Mouse (Mus musculus) T-cell, adult 66 days (primary cell): Measurements from ENCODE around the gene Rec114. TPM values are rescaled to one million over a fixed set of nuclear protein-coding genes. Genes with fewer than 3 reads are reported as not detected.

Experiments used
- total RNA-seq, 2 experiments: library from RNA; stranded (reverse); gene quantifications; 3 replicates in 1 of 2; 4 replicates in 1 of 2; pipeline ENCODE4 v1.2.4; 2023

Rec114 gene
- total RNA-seq = not detected

GRCm38 (mm10) chr9:58743702-58744248 is at the start of gene Rec114:
Rec114 (minus strand) TSS chr9:58743964.

Other genes starting within 250 kb of the Rec114 start
- not detected for gene Cd276, start 188.5 kb downstream of the Rec114 start, total RNA-seq
- gene Nptn, start 161.7 kb downstream of the Rec114 start, total RNA-seq = 100 to 1,000 TPM; 113 to 137 TPM
- not detected for gene Hcn4, start 79.4 kb upstream of the Rec114 start, total RNA-seq